Mouse (Mus musculus) megakaryocyte, embryonic 14.5 days (primary cell): ENCODE results near the gene Cpox.

Experiments used
- FLI1 ChIP-seq: IDR thresholded peaks from 2 replicates; pipeline ENCODE4 v1.6.1; 2012; ENCODE audit warnings: low read length, inconsistent platforms, mixed read lengths
- GATA1 ChIP-seq: IDR thresholded peaks from 3 replicates; pipeline ENCODE4 v1.6.1; 2012; ENCODE audit warnings: mixed read lengths, low read length, inconsistent platforms, borderline replicate concordance

DNA sequence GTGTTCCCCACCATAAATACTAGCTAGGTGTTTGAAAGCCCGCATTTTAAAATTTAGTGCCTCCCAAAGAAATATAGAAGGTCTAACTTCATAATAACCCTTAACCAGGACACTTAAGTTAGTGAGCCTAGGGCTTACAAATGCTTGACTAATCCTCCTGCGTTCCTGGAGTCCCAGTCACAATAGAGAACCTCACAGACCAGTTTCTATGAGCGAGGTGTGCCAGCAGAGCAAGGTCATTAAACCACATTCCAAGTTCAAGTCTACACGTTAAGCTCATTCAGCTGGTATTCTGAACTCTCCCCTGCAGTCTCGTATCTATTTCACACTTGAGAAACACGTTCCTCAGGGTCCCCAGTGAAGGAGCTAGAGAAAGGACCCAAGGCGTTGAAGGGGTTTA, 12.8 kb downstream of the Cpox start:
- TF ChIP-seq GATA1 = no peak
- TF ChIP-seq FLI1 = no peak
